In genomic region chr13:74696225-74696624, GRCm38 (mm10) we compare ENCODE assay signal across 16 mouse cellular contexts.
"Had no signal": no experiment of that assay in that cellular context is flagged by ENCODE, and none has a peak within 500 bp of the region (broad histone marks: within the 10 kb centered on the region; RNA-seq: fewer than 3 reads in every experiment).

No protein-coding gene starts in this region.

- H3K9me3 ChIP-seq: neural tube, embryonic 13.5 days; neural tube, embryonic 15.5 days; stomach, embryonic 15.5 days had no signal

- H3K9ac ChIP-seq: neural tube, embryonic 13.5 days; neural tube, embryonic 15.5 days; stomach, embryonic 15.5 days had no signal

- H3K4me2 ChIP-seq: neural tube, embryonic 13.5 days; neural tube, embryonic 15.5 days; stomach, embryonic 15.5 days had no signal

- H3K4me1 ChIP-seq: neural tube, embryonic 13.5 days; neural tube, embryonic 15.5 days; stomach, embryonic 15.5 days had no signal

- H3K36me3 ChIP-seq: neural tube, embryonic 13.5 days; neural tube, embryonic 15.5 days had no signal

- H3K27me3 ChIP-seq: neural tube, embryonic 13.5 days; neural tube, embryonic 15.5 days; stomach, embryonic 15.5 days had no signal

- H3K27ac ChIP-seq: neural tube, embryonic 13.5 days; neural tube, embryonic 15.5 days; stomach, embryonic 15.5 days; stomach, postnatal 0 days had no signal

- DNase-seq: retina, postnatal 1 day; right cerebral cortex, adult 18-20 months; right cerebral cortex, postnatal 14 days; right cerebral cortex, postnatal 25 days; right cerebral cortex, postnatal 4 days; spleen, adult 18-20 months; thymus, adult 18-20 months; thymus, adult 2 months; thymus, postnatal 14 days; thymus, postnatal 25 days; thymus, postnatal 36 days; thymus, postnatal 4 days had no signal

- H3K4me3 ChIP-seq: neural tube, embryonic 13.5 days; neural tube, embryonic 15.5 days; stomach, embryonic 15.5 days had no signal
